Mouse (Mus musculus): ENCODE measurements around the gene Uhrf1. TPM values are rescaled to one million over a fixed set of nuclear protein-coding genes. Genes with fewer than 3 reads are reported as not detected.
A peak's percentile ranks its signal among the peaks of the same experiment; 100 is the strongest.

Uhrf1 gene
- polyA plus RNA-seq, 1 experiment from 2014 or later = 107 TPM

- no peaks in the 10 kb centered on the region for H3K27me3 ChIP-seq
- 4% methylated on average over 21 of the region's 21 CpGs for WGBS
- ATAC-seq (ENCODE audit: insufficient number of reproducible peaks, low FRiP score, low TSS enrichment, low read depth) = peak; percentile 89
- H3K4me1 ChIP-seq = peaks cover 41% of the 10 kb centered on the region
- H3K9me3 ChIP-seq = no peaks in the 10 kb centered on the region
- peak within 1 kb of the TSS; percentile 62 for H3K4me3 ChIP-seq
- H3K36me3 ChIP-seq = peaks cover 48% of the 10 kb centered on the region
- peak within 1 kb of the TSS; percentile 66 for H3K4me2 ChIP-seq
- H3K27ac ChIP-seq = peak within 1 kb of the TSS; percentile 87
- H3K9ac ChIP-seq = peak within 1 kb of the TSS; percentile 63
These were observed 26.2 kb upstream of the Uhrf1 start, which contains the start of gene Ticam1 for GRCm38 (mm10) chr17:56276643-56277566. Ticam1 (minus strand) TSS chr17:56276786.

- Histone ChIP-seq H3K27me3 (no peaks in the 10 kb centered on the region), H3K4me2 (peak overlapping the region; percentile 66), H3K9me3 (no peaks in the 10 kb centered on the region), H3K36me3 (peaks cover 47% of the 10 kb centered on the region), H3K9ac (no peak overlapping the region), H3K4me3 (peak overlapping the region; percentile 62), H3K4me1 (peaks cover 39% of the 10 kb centered on the region), H3K27ac (peak overlapping the region; percentile 87)
- WGBS = 42% methylated on average over 2 of the region's 2 CpGs
- ATAC-seq (ENCODE audit: insufficient number of reproducible peaks, low FRiP score, low TSS enrichment, low read depth) = no peak
These were observed 25.6 kb upstream of the Uhrf1 start for GRCm38 (mm10) chr17:56277567-56277893.

- peak overlapping the region; percentile 87 for H3K27ac ChIP-seq
- H3K4me3 ChIP-seq = no peak overlapping the region
- H3K9ac ChIP-seq = no peak overlapping the region
- ATAC-seq (ENCODE audit: insufficient number of reproducible peaks, low FRiP score, low TSS enrichment, low read depth) = no peak
- no peak overlapping the region for H3K4me2 ChIP-seq
- H3K27me3 ChIP-seq = no peaks in the 10 kb centered on the region
- no peaks in the 10 kb centered on the region for H3K9me3 ChIP-seq
- peaks cover 53% of the 10 kb centered on the region for H3K36me3 ChIP-seq
- peaks cover 35% of the 10 kb centered on the region for H3K4me1 ChIP-seq
- whole genome bisulfite sequencing = 90% methylated on average over 5 of the region's 5 CpGs
These were observed 24.8 kb upstream of the Uhrf1 start for GRCm38 (mm10) chr17:56278340-56278739.

- Histone ChIP-seq H3K4me3 (no peak overlapping the region), H3K9ac (no peak overlapping the region), H3K27ac (peak overlapping the region; percentile 55), H3K9me3 (no peaks in the 10 kb centered on the region), H3K4me2 (no peak overlapping the region), H3K27me3 (no peaks in the 10 kb centered on the region), H3K36me3 (peaks cover 59% of the 10 kb centered on the region), H3K4me1 (peaks cover 29% of the 10 kb centered on the region)
- WGBS = 76% methylated on average over 12 of the region's 12 CpGs
- no peak for ATAC-seq (ENCODE audit: insufficient number of reproducible peaks, low FRiP score, low TSS enrichment, low read depth)
These were observed 23.5 kb upstream of the Uhrf1 start for GRCm38 (mm10) chr17:56279481-56280155.

DNA sequence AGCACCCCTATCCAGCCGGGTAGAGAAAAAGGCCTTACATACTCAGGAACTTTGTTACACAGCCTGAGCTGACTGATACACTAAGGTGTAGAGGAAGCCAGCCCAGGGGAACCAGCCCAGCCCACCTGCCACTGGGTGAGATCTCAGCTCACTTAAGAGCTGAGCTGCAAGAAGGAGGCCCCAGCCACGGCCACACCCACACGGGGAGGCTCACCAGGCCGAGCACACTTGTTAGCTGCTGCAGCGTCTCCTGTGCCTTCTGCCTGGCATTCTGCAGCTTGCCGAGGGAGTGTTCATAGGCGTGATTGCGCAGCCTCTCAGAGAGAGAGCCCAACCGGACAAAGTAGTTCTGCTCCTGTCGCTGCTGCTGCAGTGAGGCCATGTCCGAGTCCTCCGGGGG, 21.9 kb upstream of the Uhrf1 start:
- no peak overlapping the region for H3K9ac ChIP-seq
- no peak for ATAC-seq (ENCODE audit: insufficient number of reproducible peaks, low FRiP score, low TSS enrichment, low read depth)
- H3K4me1 ChIP-seq = peaks cover 24% of the 10 kb centered on the region
- no peaks in the 10 kb centered on the region for H3K27me3 ChIP-seq
- H3K9me3 ChIP-seq = no peaks in the 10 kb centered on the region
- WGBS = 92% methylated on average over 12 of the region's 12 CpGs
- H3K4me2 ChIP-seq = no peak overlapping the region
- no peak overlapping the region for H3K4me3 ChIP-seq
- H3K27ac ChIP-seq = no peak overlapping the region; the same call in 1 of the 2 replicates
- H3K36me3 ChIP-seq = peaks cover 75% of the 10 kb centered on the region

GRCm38 (mm10) chr17:56282802-56283201, 20.3 kb upstream of the Uhrf1 start:
- peaks cover 25% of the 10 kb centered on the region for H3K4me1 ChIP-seq
- WGBS = 82% methylated on average over 4 of the region's 4 CpGs
- peaks cover 81% of the 10 kb centered on the region for H3K36me3 ChIP-seq
- no peaks in the 10 kb centered on the region for H3K9me3 ChIP-seq
- H3K27ac ChIP-seq = 0 out of 2 replicates have a peak overlapping the region, but pooled peaks have one; percentile 38
- H3K4me2 ChIP-seq = no peak overlapping the region
- no peak for ATAC-seq (ENCODE audit: insufficient number of reproducible peaks, low FRiP score, low TSS enrichment, low read depth)
- no peaks in the 10 kb centered on the region for H3K27me3 ChIP-seq
- no peak overlapping the region for H3K4me3 ChIP-seq
- H3K9ac ChIP-seq = no peak overlapping the region

DNA sequence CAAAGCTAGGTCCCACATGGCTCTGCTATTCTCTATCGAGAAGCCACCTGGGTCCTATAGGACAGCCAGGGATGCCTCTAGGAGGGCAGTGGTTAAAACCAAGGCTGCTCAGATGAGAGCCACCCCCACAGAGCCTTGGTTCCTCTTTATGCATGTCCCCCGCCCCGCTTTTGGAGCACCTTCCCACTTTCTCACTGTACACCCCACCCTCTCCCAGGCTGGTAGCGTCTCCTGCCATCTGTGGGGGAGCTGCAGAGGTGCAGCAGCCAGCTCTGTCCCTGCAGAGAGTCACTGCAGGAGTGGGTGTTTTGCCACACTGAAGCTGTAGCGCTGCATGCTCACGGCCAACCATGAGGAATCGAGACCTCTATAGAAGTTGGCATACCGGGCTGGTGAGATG, 19.8 kb upstream of the Uhrf1 start:
- Histone ChIP-seq H3K4me1 (peaks cover 27% of the 10 kb centered on the region), H3K9ac (no peak overlapping the region), H3K27me3 (no peaks in the 10 kb centered on the region), H3K4me2 (no peak overlapping the region), H3K36me3 (peaks cover 76% of the 10 kb centered on the region), H3K27ac (0 out of 2 replicates have a peak overlapping the region, but pooled peaks have one; percentile 38), H3K4me3 (no peak overlapping the region), H3K9me3 (no peaks in the 10 kb centered on the region)
- 89% methylated on average over 8 of the region's 8 CpGs for WGBS
- no peak for ATAC-seq (ENCODE audit: insufficient number of reproducible peaks, low FRiP score, low TSS enrichment, low read depth)

- Histone ChIP-seq H3K4me3 (no peak overlapping the region), H3K36me3 (peaks cover 59% of the 10 kb centered on the region), H3K9me3 (no peaks in the 10 kb centered on the region), H3K27me3 (no peaks in the 10 kb centered on the region), H3K27ac (no peak overlapping the region), H3K4me1 (peaks cover 40% of the 10 kb centered on the region), H3K9ac (no peak overlapping the region), H3K4me2 (no peak overlapping the region)
- 93% methylated on average over 11 of the region's 11 CpGs for WGBS
- ATAC-seq (ENCODE audit: insufficient number of reproducible peaks, low FRiP score, low TSS enrichment, low read depth) = no peak
These were observed 17.1 kb upstream of the Uhrf1 start for GRCm38 (mm10) chr17:56285995-56286394.

DNA sequence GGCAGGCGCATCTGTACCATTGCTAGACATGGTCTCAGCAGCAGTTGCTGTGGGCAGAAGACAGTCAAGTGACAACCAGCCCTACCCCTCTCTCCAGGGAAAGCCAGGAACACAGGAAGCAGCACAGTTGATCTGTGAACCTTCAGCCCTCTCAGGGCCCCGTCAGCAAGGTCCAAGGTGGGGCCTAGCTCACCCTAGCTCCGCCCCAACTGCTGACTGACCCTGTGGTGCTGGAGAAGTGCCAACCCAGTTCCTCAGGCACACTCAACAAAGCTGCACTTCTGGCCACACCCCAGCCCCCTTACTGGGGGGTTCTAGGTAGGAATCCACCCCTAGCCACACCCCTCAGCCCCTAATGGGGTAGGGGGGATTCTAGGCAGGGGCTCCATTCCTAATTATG, 15.3 kb upstream of the Uhrf1 start:
- Histone ChIP-seq H3K27me3 (no peaks in the 10 kb centered on the region), H3K4me2 (peak overlapping the region; percentile 22; the same call in 1 of the 2 replicates), H3K9ac (no peak overlapping the region), H3K27ac (peak overlapping the region; percentile 98), H3K4me1 (peaks cover 47% of the 10 kb centered on the region), H3K36me3 (peaks cover 41% of the 10 kb centered on the region), H3K9me3 (no peaks in the 10 kb centered on the region), H3K4me3 (peak overlapping the region; percentile 9; the same call in 1 of the 2 replicates)
- 54% methylated on average over 3 of the region's 3 CpGs for WGBS
- ATAC-seq (ENCODE audit: insufficient number of reproducible peaks, low FRiP score, low TSS enrichment, low read depth) = no peak

- Histone ChIP-seq H3K4me3 (peak overlapping the region; percentile 52), H3K9me3 (no peaks in the 10 kb centered on the region), H3K27me3 (no peaks in the 10 kb centered on the region), H3K9ac (no peak overlapping the region), H3K4me2 (peak overlapping the region; percentile 80), H3K4me1 (peaks cover 42% of the 10 kb centered on the region), H3K36me3 (peaks cover 33% of the 10 kb centered on the region), H3K27ac (peak overlapping the region; percentile 98)
- no peak for ATAC-seq (ENCODE audit: insufficient number of reproducible peaks, low FRiP score, low TSS enrichment, low read depth)
- WGBS = 25% methylated on average over 3 of the region's 3 CpGs
These were observed 14.3 kb upstream of the Uhrf1 start for GRCm38 (mm10) chr17:56288866-56289265.

- Histone ChIP-seq H3K27ac (peak overlapping the region; percentile 98), H3K4me2 (peak overlapping the region; percentile 80), H3K9ac (peak overlapping the region; percentile 44), H3K36me3 (peaks cover 25% of the 10 kb centered on the region), H3K9me3 (no peaks in the 10 kb centered on the region), H3K4me3 (peak overlapping the region; percentile 52), H3K27me3 (no peaks in the 10 kb centered on the region), H3K4me1 (peaks cover 42% of the 10 kb centered on the region)
- 0 out of 2 replicates have a peak, but pooled peaks have one; percentile 4 for ATAC-seq (ENCODE audit: insufficient number of reproducible peaks, low FRiP score, low TSS enrichment, low read depth)
- WGBS = 2% methylated on average over 23 of the region's 23 CpGs
These were observed 13.5 kb upstream of the Uhrf1 start for GRCm38 (mm10) chr17:56289371-56290331.
